Mouse (Mus musculus): Measurements from ENCODE around the gene Commd8. TPM values are rescaled to one million over a fixed set of nuclear protein-coding genes. Genes with fewer than 3 reads are reported as not detected.

The Commd8 gene
- 9.1 TPM for polyA plus RNA-seq (2015; fragmentation: Illumina TruSeq; extraction: RNeasy Lipid Tissue Mini Kit (QIAGEN cat#74804); ENCODE audit: insufficient read depth, low read depth, low replicate concordance)

DNA sequence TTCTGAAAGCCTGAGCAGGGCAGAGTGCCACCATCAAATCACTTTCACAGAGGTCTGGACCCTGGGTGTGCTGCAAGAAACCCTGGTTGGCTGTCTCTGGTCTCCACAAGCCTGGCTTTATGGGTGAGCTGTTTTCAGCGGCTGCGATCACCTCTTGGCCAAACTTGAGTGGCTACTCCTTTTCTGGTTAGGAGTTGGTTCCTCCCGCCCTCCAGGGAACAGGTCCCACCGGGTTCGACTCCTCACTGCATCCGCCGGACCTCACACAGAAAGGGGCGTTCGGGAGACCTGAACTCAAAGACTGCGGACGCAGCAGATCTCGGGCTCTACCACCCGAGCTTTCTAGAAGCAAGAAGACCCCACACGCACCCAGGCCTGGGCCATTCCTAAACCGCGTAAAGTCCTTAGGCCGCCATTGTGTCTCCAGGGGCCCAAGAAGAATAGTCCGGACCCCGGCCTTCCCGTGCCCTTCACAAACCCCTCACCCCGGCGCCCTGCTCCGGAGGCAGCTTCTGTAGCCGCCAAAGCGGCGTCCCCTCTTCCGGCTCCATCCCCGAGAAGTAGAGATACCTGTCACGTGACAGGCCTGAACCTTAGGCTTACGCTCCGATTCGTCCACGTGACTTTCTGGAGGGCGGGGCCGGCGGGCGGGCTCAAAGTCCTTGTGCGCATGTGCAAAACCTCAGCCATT is at the start of gene Commd8:
Gene Commd8 (minus strand): TSS at position 596 of the 691 bp plus-strand sequence.

All from pancreas, adult 10 weeks (tissue).